In genomic region chr11:100414914-100415822, GRCm38 (mm10) we compare ENCODE assay signal across 8 mouse cellular contexts. TPM values are rescaled to one million over a fixed set of nuclear protein-coding genes. Genes with fewer than 3 reads are reported as not detected.
DNase-seq lines count a peak whose midpoint lies in the region; ATAC-seq and TF ChIP-seq lines count a peak whose summit lies in the region.

TSS of gene Fkbp10 (plus strand) at chr11:100415697.

- no peak for TF ChIP-seq CTCF in bone marrow macrophage, adult 2 months (IDR thresholded peaks at IDR 0.05; ENCODE audit: low read depth, low read length)
- 0 out of 2 replicates have a peak, but pooled peaks have one; percentile 1 for TF ChIP-seq CTCF in lung, embryonic 14.5 days (IDR thresholded peaks at IDR 0.05; ENCODE audit: low read depth)

- no peaks in the 10 kb centered on the region for H3K9me3 ChIP-seq in lung, embryonic 14.5 days (ENCODE audit: low read depth, low read length)

- peaks cover 24% of the 10 kb centered on the region for H3K36me3 ChIP-seq in lung, embryonic 14.5 days (ENCODE audit: insufficient read depth)

- under 1% methylated on average over 30 of the region's 31 CpGs for WGBS in lung, embryonic 14.5 days

- H3K27ac ChIP-seq in bone marrow macrophage, adult 2 months (ENCODE audit: insufficient read depth, low read depth, low read length): no peak within 1 kb of the TSS
- peak within 1 kb of the TSS; percentile 97 for H3K27ac ChIP-seq in lung, embryonic 14.5 days (ENCODE audit: low read depth)

- peak within 1 kb of the TSS; percentile 56 for H3K4me3 ChIP-seq in bone marrow macrophage, adult 2 months (ENCODE audit: insufficient read depth, low read length)
- H3K4me3 ChIP-seq in lung, embryonic 14.5 days (ENCODE audit: low read depth, low read length): peak within 1 kb of the TSS; percentile 73

- H3K9ac ChIP-seq in lung, embryonic 14.5 days: peak within 1 kb of the TSS; percentile 83

- H3K4me1 ChIP-seq in bone marrow macrophage, adult 2 months (ENCODE audit: control insufficient read depth, insufficient read depth, low read length): no peaks in the 10 kb centered on the region
- H3K4me1 ChIP-seq in lung, embryonic 14.5 days (ENCODE audit: insufficient read depth): peaks cover 13% of the 10 kb centered on the region

- no peak for DNase-seq in layer of hippocampus, postnatal 14 days (ENCODE audit: low spot score in 2 of 2)
- DNase-seq in layer of hippocampus, adult 18-20 months (ENCODE audit: low spot score in 2 of 2): no peak
- DNase-seq in gastrocnemius, postnatal 25 days: peak; percentile 79
- DNase-seq in induced T-regulatory cell, adult 2 months (ENCODE audit: low read depth): peak; percentile 30
- peak; percentile 82 for DNase-seq in lung, embryonic 14.5 days
- peak; percentile 59 for DNase-seq in retina, postnatal 1 day
- DNase-seq in left cerebral cortex, adult 8-10 months (ENCODE audit: low spot score in 2 of 2): no peak

- no peaks in the 10 kb centered on the region for H3K27me3 ChIP-seq in lung, embryonic 14.5 days (ENCODE audit: insufficient read depth, low read length)

- H3K4me2 ChIP-seq in lung, embryonic 14.5 days: peak within 1 kb of the TSS; percentile 86

- TF ChIP-seq POLR2A in bone marrow macrophage, adult 2 months (IDR thresholded peaks at IDR 0.05; ENCODE audit: borderline replicate concordance, low read depth, low read length): no peak

- peak; percentile 47 for ATAC-seq in lung, embryonic 14.5 days (ENCODE audit: insufficient read depth)

RNA-seq across cellular contexts. Expression of gene Fkbp10, which starts in this region (rescaled TPM):
- total RNA-seq in layer of hippocampus, postnatal 14 days (2021): 10 to 100 TPM; 11.9 TPM
- 1 to 10 TPM; 5.4 to 5.8 TPM for total RNA-seq in layer of hippocampus, adult 18-20 months (2021)
- 1.3 and 1.6 TPM in 2 replicates for polyA plus RNA-seq in bone marrow macrophage, adult 2 months (2012; ENCODE audit: insufficient read depth, insufficient read length, missing spikeins)
- total RNA-seq in gastrocnemius, postnatal 25 days (2021): 1 to 10 TPM; 7.5 to 10.0 TPM
- 135 and 146 TPM in 2 replicates for polyA plus RNA-seq in lung, embryonic 14.5 days (2014; fragmentation: Nextera tagmentation; extraction: Ambion mirVana)
- 1 to 10 TPM; 5.2 to 8.3 (median 6.2) TPM for total RNA-seq in left cerebral cortex, adult 8-10 months (2022)

Comparison
In these comparisons a context has a peak if more than half of its experiments do, and no peak if none do; other contexts are left out.
1. RNA of gene Fkbp10 (polyA plus RNA-seq): 135 to 146 TPM in lung, embryonic 14.5 days; 1.3 to 1.6 TPM in bone marrow macrophage, adult 2 months; every median in the first group is over 10 times any median in the second.
2. DNase-seq: peak in gastrocnemius, postnatal 25 days (single experiment), induced T-regulatory cell, adult 2 months (single experiment), lung, embryonic 14.5 days (single experiment) and retina, postnatal 1 day (single experiment); none in layer of hippocampus, postnatal 14 days (0 of 2), layer of hippocampus, adult 18-20 months (0 of 2) and left cerebral cortex, adult 8-10 months (0 of 2).